Mouse (Mus musculus) adrenal gland, postnatal 10 days (tissue): Measurements from ENCODE around the gene Dicer1. TPM values are rescaled to one million over a fixed set of nuclear protein-coding genes. Genes with fewer than 3 reads are reported as not detected.
"Not testable (repeated sequence)": the region's sequence is repeated elsewhere in the genome, so short reads cannot be mapped to it uniquely, and the experiment has no call there.

Experiments
- DNase-seq: peaks from one replicate; pipeline ENCODE4 v3.0.0; 2021; ENCODE audit warnings: mixed read lengths
- total RNA-seq, 2 experiments: library from RNA; stranded (reverse); gene quantifications; 2 replicates each; pipeline ENCODE4 v1.2.3; 2021

Gene Dicer1
- total RNA-seq, 2 experiments from 2014 or later, result 49.4 to 56.8 TPM

- no peak for DNase-seq
Measured at GRCm38 (mm10) chr12:104740841-104741787, 10.6 kb downstream of the Dicer1 start.

GRCm38 (mm10) chr12:104738931-104739330 is 12.8 kb downstream of the Dicer1 start:
- DNase-seq, result no peak

GRCm38 (mm10) chr12:104738446-104738845 is 13.3 kb downstream of the Dicer1 start:
- DNase-seq, result no peak

GRCm38 (mm10) chr12:104737666-104738065 is 14.1 kb downstream of the Dicer1 start:
- no peak for DNase-seq

- DNase-seq, result no peak
Measured at GRCm38 (mm10) chr12:104735993-104736395, 15.8 kb downstream of the Dicer1 start.

- no peak for DNase-seq
Measured at GRCm38 (mm10) chr12:104733165-104733564, 18.6 kb downstream of the Dicer1 start.

- DNase-seq, result no peak
Measured at GRCm38 (mm10) chr12:104731782-104732181, 20.0 kb downstream of the Dicer1 start.

GRCm38 (mm10) chr12:104726436-104726835 is 25.3 kb downstream of the Dicer1 start:
- not testable (repeated sequence) for DNase-seq

- no peak for DNase-seq
Measured at GRCm38 (mm10) chr12:104722056-104722455, 29.7 kb downstream of the Dicer1 start.

GRCm38 (mm10) chr12:104721011-104721410 is 30.7 kb downstream of the Dicer1 start:
- no peak for DNase-seq

- DNase-seq, result peak; percentile 30
Measured at GRCm38 (mm10) chr12:104718956-104719355, 32.8 kb downstream of the Dicer1 start.

- no peak for DNase-seq
Measured at GRCm38 (mm10) chr12:104716409-104716808, 35.3 kb downstream of the Dicer1 start.

- no peak for DNase-seq
Measured at GRCm38 (mm10) chr12:104715453-104715852, 36.3 kb downstream of the Dicer1 start.

GRCm38 (mm10) chr12:104700266-104700665 is 51.5 kb downstream of the Dicer1 start:
- no peak for DNase-seq

- peak; percentile 75 for DNase-seq
Measured at GRCm38 (mm10) chr12:104699753-104700152, 52.0 kb downstream of the Dicer1 start.

- DNase-seq, result no peak
Measured at GRCm38 (mm10) chr12:104695514-104695913, 56.2 kb downstream of the Dicer1 start.

GRCm38 (mm10) chr12:104692864-104693263 is 58.9 kb downstream of the Dicer1 start:
- DNase-seq, result no peak

- DNase-seq, result no peak
Measured at GRCm38 (mm10) chr12:104690412-104690811, 61.3 kb downstream of the Dicer1 start.

- peak; percentile 19 for DNase-seq
Measured at GRCm38 (mm10) chr12:104688870-104689269, 62.9 kb downstream of the Dicer1 start.

GRCm38 (mm10) chr12:104684411-104684931 is 67.3 kb downstream of the Dicer1 start:
- no peak for DNase-seq

GRCm38 (mm10) chr12:104679819-104680132 is 72.0 kb downstream of the Dicer1 start:
- DNase-seq, result no peak

GRCm38 (mm10) chr12:104679121-104679818 is 72.5 kb downstream of the Dicer1 start:
- no peak for DNase-seq

- no peak for DNase-seq
Measured at GRCm38 (mm10) chr12:104678462-104678861, 73.3 kb downstream of the Dicer1 start.
